Mouse (Mus musculus) embryonic facial prominence, embryonic 11.5 days (tissue): ENCODE results near the gene Slc34a3. TPM values are rescaled to one million over a fixed set of nuclear protein-coding genes. Genes with fewer than 3 reads are reported as not detected.

Experiments used
- ATAC-seq: fragments of 200-750 bp; cut with Nextera tagmentation; replicated peaks from 2 replicates; pipeline ENCODE4 v1.8.0; 2017; ENCODE audit warnings: low read depth; ENCODE audit not compliant: insufficient number of reproducible peaks, low FRiP score, low TSS enrichment
- DNase-seq: peaks from one replicate; pipeline ENCODE4 v3.0.0-alpha.2; 2015; ENCODE audit warnings: low spot score
- H3K27ac ChIP-seq: fragments of 300-500 bp; sonication (generic); replicated peaks from 2 replicates; pipeline ENCODE4 v1.5.1; 2014; ENCODE audit warnings: mild to moderate bottlenecking, low read depth, low read length, control low read depth
- H3K27me3 ChIP-seq: fragments of 300-500 bp; sonication (generic); 2 replicates; pipeline ENCODE4 v1.6.1; 2014; ENCODE audit warnings: mild to moderate bottlenecking, low read length, moderate library complexity, mixed read lengths; ENCODE audit not compliant: control insufficient read depth, insufficient read depth
- H3K36me3 ChIP-seq: fragments of 300-500 bp; sonication (generic); replicated peaks from 2 replicates; pipeline ENCODE4 v1.6.1; 2014; ENCODE audit warnings: low read depth, mild to moderate bottlenecking, low read length, moderate library complexity, mixed read lengths; ENCODE audit not compliant: control insufficient read depth, insufficient read depth
- H3K4me1 ChIP-seq: fragments of 300-500 bp; sonication (generic); 2 replicates; pipeline ENCODE4 v1.6.1; 2014; ENCODE audit warnings: low read length, mixed read lengths; ENCODE audit not compliant: control insufficient read depth, insufficient read depth
- H3K4me2 ChIP-seq: fragments of 300-500 bp; sonication (generic); 2 replicates; pipeline ENCODE4 v1.6.1; 2014; ENCODE audit warnings: low read depth, mild to moderate bottlenecking, control low read depth, low read length, moderate library complexity
- H3K4me3 ChIP-seq: fragments of 300-500 bp; sonication (generic); 2 replicates; pipeline ENCODE4 v1.5.1; 2014; ENCODE audit warnings: low read depth, low read length, control low read depth
- H3K9ac ChIP-seq: fragments of 300-500 bp; sonication (generic); replicated peaks from 2 replicates; pipeline ENCODE4 v1.6.1; 2014; ENCODE audit warnings: mild to moderate bottlenecking, control low read depth, low read length
- H3K9me3 ChIP-seq: fragments of 300-500 bp; sonication (generic); replicated peaks from 2 replicates; pipeline ENCODE4 v1.6.1; 2016; ENCODE audit warnings: mild to moderate bottlenecking, low read length, inconsistent platforms, mixed read lengths; ENCODE audit not compliant: control insufficient read depth
- WGBS: fragments of 180-500 bp; shearing (Covaris S2); extraction: QIAGEN DNeasy Blood & Tissue Kit; methylation state at CpG from one replicate; pipeline ENCODE4 v1.1.7; 2014; 5-methylcytosine and 5-hydroxymethylcytosine counted together
- polyA plus RNA-seq: library from polyadenylated mRNA; unstranded; fragments of >200 nt; fragmentation: Nextera tagmentation; extraction: Ambion mirVana; gene quantifications from 2 replicates; pipeline ENCODE4 v1.2.1, GENCODE M21; 2014

Gene Slc34a3
- polyA plus RNA-seq, 1 experiment from 2014 or later = not detected

DNA sequence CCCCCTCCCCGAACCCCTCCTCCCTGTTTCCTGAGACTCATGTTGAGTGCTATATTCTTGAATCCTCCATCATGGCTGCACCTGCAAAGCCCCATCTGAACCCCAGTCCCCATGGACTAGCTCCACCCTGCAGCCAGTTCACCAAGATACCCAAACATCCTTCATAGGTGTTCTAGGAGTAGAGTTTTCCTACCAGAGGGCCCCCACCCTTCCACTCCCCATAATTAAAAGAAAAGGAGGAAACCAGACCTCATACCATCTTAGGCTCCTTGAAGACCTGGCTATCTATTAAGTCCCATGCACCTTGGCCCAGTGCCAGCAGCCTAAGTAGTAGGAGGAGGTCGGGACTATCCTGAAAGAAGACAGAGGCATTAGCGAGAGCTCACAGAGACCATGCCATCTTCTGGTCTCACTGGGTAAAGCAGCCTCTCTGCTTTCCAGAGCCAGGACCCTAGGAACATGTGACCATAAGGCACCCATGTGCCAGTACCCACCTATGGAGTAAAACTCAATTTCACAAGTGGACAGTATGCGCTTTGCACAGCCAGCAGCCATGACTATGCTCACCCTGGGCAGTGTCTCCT, 30.4 kb downstream of the Slc34a3 start:
- peaks cover 14% of the 10 kb centered on the region for H3K36me3 ChIP-seq
- no peak for DNase-seq
- no peak overlapping the region for H3K9ac ChIP-seq
- H3K27me3 ChIP-seq = no peaks in the 10 kb centered on the region
- no peak for ATAC-seq
- no peaks in the 10 kb centered on the region for H3K4me1 ChIP-seq
- no peak overlapping the region for H3K4me2 ChIP-seq
- no peak overlapping the region for H3K4me3 ChIP-seq
- WGBS = 69% methylated on average over 4 of the region's 4 CpGs
- H3K27ac ChIP-seq = no peak overlapping the region
- no peaks in the 10 kb centered on the region for H3K9me3 ChIP-seq

- Histone ChIP-seq H3K9me3 (no peaks in the 10 kb centered on the region), H3K27me3 (peaks cover 7% of the 10 kb centered on the region), H3K4me2 (no peak overlapping the region), H3K9ac (no peak overlapping the region), H3K4me1 (no peaks in the 10 kb centered on the region), H3K27ac (no peak overlapping the region), H3K36me3 (peaks cover 14% of the 10 kb centered on the region), H3K4me3 (no peak overlapping the region)
- ATAC-seq = no peak
- 96% methylated on average over 2 of the region's 2 CpGs for WGBS
- no peak for DNase-seq
Observed at GRCm38 (mm10) chr2:25200631-25201030, 33.5 kb downstream of the Slc34a3 start.

DNA sequence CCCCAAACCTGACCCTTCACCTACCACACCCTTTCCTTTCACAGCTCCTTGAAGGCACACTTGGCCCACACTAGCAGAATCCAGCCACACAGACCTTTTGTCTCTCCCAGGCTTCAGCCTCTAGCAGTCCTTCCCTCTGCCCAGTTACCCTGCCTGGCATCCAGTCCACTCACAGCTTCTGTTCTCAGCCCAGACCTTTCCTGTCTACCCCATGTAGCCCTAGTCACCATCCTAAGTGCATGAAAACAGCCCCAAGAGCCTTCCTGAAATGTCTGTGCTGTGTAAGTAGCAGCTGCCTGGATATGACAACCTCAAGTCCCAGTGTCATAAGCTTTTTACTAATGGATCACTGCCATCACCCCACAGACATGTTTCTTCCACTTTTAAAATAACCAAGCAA, 36.2 kb downstream of the Slc34a3 start:
- H3K9ac ChIP-seq = no peak overlapping the region
- DNase-seq = no peak
- H3K36me3 ChIP-seq = peaks cover 7% of the 10 kb centered on the region
- H3K4me3 ChIP-seq = no peak overlapping the region
- ATAC-seq = no peak
- H3K4me2 ChIP-seq = no peak overlapping the region
- H3K9me3 ChIP-seq = no peaks in the 10 kb centered on the region
- no peak overlapping the region for H3K27ac ChIP-seq
- peaks cover 18% of the 10 kb centered on the region for H3K27me3 ChIP-seq
- H3K4me1 ChIP-seq = no peaks in the 10 kb centered on the region; the same call in none of the 2 replicates

DNA sequence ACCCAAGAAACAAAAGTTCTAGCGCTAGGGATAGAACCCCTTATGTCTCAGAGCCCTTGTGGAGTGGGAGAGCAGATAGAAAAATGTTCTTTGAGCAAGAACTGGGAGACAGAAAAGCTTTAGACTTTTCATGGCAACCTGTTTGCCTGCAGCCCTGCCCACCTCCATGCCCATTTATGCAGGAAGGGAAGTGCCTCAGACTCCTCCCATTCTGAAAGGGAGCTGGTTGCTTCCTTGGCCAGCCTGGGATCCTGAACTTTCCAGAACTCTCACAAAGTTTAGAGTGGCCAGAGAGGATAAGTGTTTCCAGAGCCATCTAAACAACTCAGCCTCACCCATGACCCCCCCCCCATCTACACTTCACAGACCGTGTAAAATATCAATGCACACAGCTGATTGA, 37.0 kb downstream of the Slc34a3 start:
- no peaks in the 10 kb centered on the region; the same call in none of the 2 replicates for H3K4me1 ChIP-seq
- H3K9ac ChIP-seq = no peak overlapping the region
- ATAC-seq (no peak), DNase-seq (no peak)
- H3K4me2 ChIP-seq = no peak overlapping the region
- H3K4me3 ChIP-seq = no peak overlapping the region
- H3K36me3 ChIP-seq = peaks cover 4% of the 10 kb centered on the region
- H3K27me3 ChIP-seq = peaks cover 18% of the 10 kb centered on the region
- 20% methylated on average over 2 of the region's 2 CpGs for WGBS
- H3K27ac ChIP-seq = no peak overlapping the region
- no peaks in the 10 kb centered on the region for H3K9me3 ChIP-seq

GRCm38 (mm10) chr2:25196172-25196954, 37.8 kb downstream of the Slc34a3 start, which contains the start of gene Tor4a:
Gene Tor4a, minus strand, starts transcription at chr2:25196886.
- peaks cover 4% of the 10 kb centered on the region for H3K36me3 ChIP-seq
- 12% methylated on average over 8 of the region's 8 CpGs for WGBS
- peak; percentile 29 for DNase-seq
- no peak for ATAC-seq
- 0 out of 2 replicates have a peak within 1 kb of the TSS, but pooled peaks have one; percentile 6 for H3K4me3 ChIP-seq
- peaks cover 18% of the 10 kb centered on the region for H3K27me3 ChIP-seq
- H3K27ac ChIP-seq = no peak within 1 kb of the TSS
- H3K4me2 ChIP-seq = peak within 1 kb of the TSS; percentile 25
- no peaks in the 10 kb centered on the region; the same call in none of the 2 replicates for H3K4me1 ChIP-seq
- H3K9me3 ChIP-seq = no peaks in the 10 kb centered on the region
- H3K9ac ChIP-seq = no peak within 1 kb of the TSS; the same call in 1 of the 2 replicates

GRCm38 (mm10) chr2:25195211-25196156, 38.7 kb downstream of the Slc34a3 start:
- ATAC-seq = no peak
- Histone ChIP-seq H3K4me3 (0 out of 2 replicates have a peak overlapping the region, but pooled peaks have one; percentile 6), H3K4me2 (peak overlapping the region; percentile 25), H3K9ac (no peak overlapping the region; the same call in 1 of the 2 replicates), H3K4me1 (no peaks in the 10 kb centered on the region; the same call in none of the 2 replicates), H3K36me3 (peaks cover 4% of the 10 kb centered on the region; the same call in 1 of the 2 replicates), H3K27ac (no peak overlapping the region), H3K9me3 (no peaks in the 10 kb centered on the region), H3K27me3 (peaks cover 18% of the 10 kb centered on the region)
- no peak for DNase-seq
- WGBS = 18% methylated on average over 55 of the region's 55 CpGs

DNA sequence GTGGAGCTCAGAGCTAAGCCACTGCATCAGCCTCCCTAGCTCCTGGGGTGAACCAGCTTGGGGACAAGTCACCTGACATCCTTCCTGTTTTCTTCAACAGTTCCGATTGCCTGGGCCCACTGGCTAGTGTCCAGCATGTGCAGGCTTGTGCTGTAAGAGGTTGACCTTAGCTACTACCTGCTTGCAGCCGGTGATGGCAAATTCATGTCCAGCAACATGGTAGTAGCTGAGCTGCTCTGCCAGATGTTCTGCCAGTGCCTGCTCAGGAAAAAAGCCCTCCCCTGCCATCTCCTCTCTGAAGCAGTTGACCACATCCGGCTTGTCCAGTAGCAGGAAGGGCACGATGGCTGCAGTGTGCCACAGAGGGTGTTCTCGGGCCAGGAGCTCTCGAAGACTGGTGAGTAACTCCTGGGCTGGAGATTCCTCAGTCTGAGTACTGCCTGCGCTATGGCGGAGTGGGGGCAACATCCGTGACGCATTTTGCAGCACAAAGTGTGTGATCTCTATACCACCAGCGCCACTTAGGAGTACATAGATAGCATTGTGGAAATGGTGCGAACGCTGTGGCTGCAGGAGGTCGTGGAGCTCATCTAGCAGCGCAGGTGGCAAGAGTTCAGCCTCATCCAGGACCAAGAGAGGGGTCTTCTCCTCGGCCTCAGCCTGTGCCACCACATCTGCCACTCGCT, 39.5 kb downstream of the Slc34a3 start:
- no peak for DNase-seq
- Histone ChIP-seq H3K9ac (no peak overlapping the region), H3K4me2 (no peak overlapping the region), H3K27ac (no peak overlapping the region), H3K27me3 (peaks cover 18% of the 10 kb centered on the region), H3K9me3 (no peaks in the 10 kb centered on the region), H3K4me1 (no peaks in the 10 kb centered on the region; the same call in none of the 2 replicates), H3K36me3 (no peaks in the 10 kb centered on the region), H3K4me3 (no peak overlapping the region)
- ATAC-seq = no peak
- WGBS = 82% methylated on average over 17 of the region's 17 CpGs
